Mouse (Mus musculus): ENCODE data around the gene Smim23.

Gene Smim23

GRCm38 (mm10) chr11:32780747-32781536 is 43.5 kb downstream of the Smim23 start:
- DNase-seq (ENCODE audit: low read depth), result no peak

DNA sequence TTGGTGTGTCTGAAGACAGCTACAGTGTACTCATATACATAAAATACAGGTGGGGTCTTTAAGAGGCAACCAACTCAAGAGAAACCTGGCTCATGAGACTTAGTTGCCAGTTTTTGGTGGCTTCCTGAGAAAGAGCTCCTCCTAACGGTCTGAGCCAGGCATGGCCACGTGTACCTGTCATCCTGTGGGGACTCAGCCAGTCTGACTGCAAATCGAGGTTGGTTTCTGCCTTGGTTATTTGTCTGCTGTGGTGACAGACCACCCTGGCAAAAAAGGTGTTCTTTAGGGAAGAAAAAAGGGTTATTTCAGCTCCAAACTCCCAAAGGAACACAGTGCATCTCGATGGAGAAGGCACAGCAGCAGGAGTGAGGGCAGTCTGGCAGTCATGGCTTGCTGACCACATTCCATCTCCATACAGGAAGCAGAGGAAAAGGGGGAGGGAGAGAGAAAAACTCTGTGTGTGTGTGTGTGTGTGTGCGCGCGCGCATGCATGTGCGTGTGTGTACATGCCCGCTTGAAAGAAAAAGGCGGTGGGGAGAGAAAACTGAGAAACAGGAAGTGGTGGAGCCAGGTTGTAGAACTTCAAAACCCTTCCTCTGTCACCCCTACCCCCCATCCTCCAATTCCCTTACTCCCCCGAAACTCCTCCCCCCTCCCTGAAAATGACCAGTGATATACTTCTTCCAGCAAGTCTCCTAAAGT is 55.6 kb downstream of the Smim23 start:
- peak; percentile 48 for DNase-seq (ENCODE audit: low read depth)
